Mouse (Mus musculus) lung, postnatal 0 days (tissue): ENCODE data around the gene Zfp980. TPM values are rescaled to one million over a fixed set of nuclear protein-coding genes. Genes with fewer than 3 reads are reported as not detected.
"Not testable (repeated sequence)": the region's sequence is repeated elsewhere in the genome, so short reads cannot be mapped to it uniquely, and the experiment has no call there.

Experiments used
- ATAC-seq: fragments of 200-750 bp; cut with Nextera tagmentation; 2 replicates; pipeline ENCODE4 v1.8.0; 2017; ENCODE audit warnings: moderate library complexity
- DNase-seq: peaks from one replicate; pipeline ENCODE4 v3.0.0-alpha.2; 2016; ENCODE audit warnings: low spot score
- H3K27ac ChIP-seq: fragments of 300-500 bp; sonication (generic); 2 replicates; pipeline ENCODE4 v1.5.1; 2014; ENCODE audit warnings: antibody characterized with exemption, mild to moderate bottlenecking, low read length, mixed read lengths
- H3K27me3 ChIP-seq: fragments of 300-500 bp; sonication (generic); replicated peaks from 2 replicates; pipeline ENCODE4 v1.6.1; 2014; ENCODE audit warnings: low read length, mixed read lengths; ENCODE audit not compliant: insufficient read depth
- H3K36me3 ChIP-seq: fragments of 300-500 bp; sonication (generic); 2 replicates; pipeline ENCODE4 v1.6.1; 2014; ENCODE audit warnings: low read length, mixed read lengths; ENCODE audit not compliant: insufficient read depth
- H3K4me1 ChIP-seq: fragments of 300-500 bp; sonication (generic); 2 replicates; pipeline ENCODE4 v1.6.1; 2014; ENCODE audit warnings: antibody characterized with exemption, low read depth, low read length, mixed read lengths; ENCODE audit not compliant: insufficient read depth
- H3K4me2 ChIP-seq: fragments of 300-500 bp; sonication (generic); replicated peaks from 2 replicates; pipeline ENCODE4 v1.6.1; 2014; ENCODE audit warnings: low read depth, mild to moderate bottlenecking, low read length, moderate library complexity, mixed read lengths
- H3K4me3 ChIP-seq: fragments of 300-500 bp; sonication (generic); 2 replicates; pipeline ENCODE4 v1.5.1; 2014; ENCODE audit warnings: low read depth, low read length
- H3K9ac ChIP-seq: fragments of 300-500 bp; sonication (generic); replicated peaks from 2 replicates; pipeline ENCODE4 v1.6.1; 2014; ENCODE audit warnings: low read depth, mild to moderate bottlenecking
- H3K9me3 ChIP-seq: fragments of 300-500 bp; sonication (generic); 2 replicates; pipeline ENCODE4 v1.6.1; 2016; ENCODE audit warnings: low read length, mixed read lengths
- WGBS: fragments of 180-500 bp; shearing (Covaris S2); extraction: QIAGEN DNeasy Blood & Tissue Kit; methylation state at CpG from one replicate; pipeline ENCODE4 v1.1.7; 2014; 5-methylcytosine and 5-hydroxymethylcytosine counted together
- polyA plus RNA-seq: library from polyadenylated mRNA; unstranded; fragments of >200 nt; fragmentation: Nextera tagmentation; extraction: Ambion mirVana; gene quantifications from 2 replicates; pipeline ENCODE4 v1.2.1, GENCODE M21; 2015

Gene Zfp980
- polyA plus RNA-seq, 1 experiment from 2014 or later = not detected

- DNase-seq (peak; percentile 2), ATAC-seq (peak; percentile 38; the same call in 1 of the 2 replicates)
- H3K9me3 ChIP-seq, H3K4me2 ChIP-seq, H3K36me3 ChIP-seq, H3K9ac ChIP-seq, H3K27me3 ChIP-seq, H3K27ac ChIP-seq, H3K4me1 ChIP-seq, H3K4me3 ChIP-seq: not testable (repeated sequence)
- 4% methylated on average over 27 of the region's 83 CpGs for WGBS
Observed at GRCm38 (mm10) chr4:145744935-145745644, 74.6 kb downstream of the Zfp980 start.

- H3K27ac ChIP-seq, H3K36me3 ChIP-seq, H3K4me2 ChIP-seq, H3K9ac ChIP-seq, H3K9me3 ChIP-seq, H3K27me3 ChIP-seq, DNase-seq, ATAC-seq, H3K4me3 ChIP-seq, H3K4me1 ChIP-seq: not testable (repeated sequence)
- WGBS = no CpG with 5 or more reads among the region's 30 CpGs
Observed at GRCm38 (mm10) chr4:145745645-145745991, 75.1 kb downstream of the Zfp980 start.

Other genes with a start within 250 kb of the Zfp980 start
- not detected in 2 replicates for gene Zfp990, start 159.9 kb upstream of the Zfp980 start, polyA plus RNA-seq
- 1.0 TPM in 2 replicates for gene Gm13212, start 85.5 kb upstream of the Zfp980 start, polyA plus RNA-seq
- gene Zfp986, start 198.1 kb downstream of the Zfp980 start, polyA plus RNA-seq = not detected in 2 replicates